Mouse (Mus musculus) adrenal gland (tissue): Measurements from ENCODE around the gene Slc35e2.
"Not testable (repeated sequence)": the region's sequence is repeated elsewhere in the genome, so short reads cannot be mapped to it uniquely, and the experiment has no call there.

ENCODE experiments used
- intact Hi-C: fragments of 180-260 bp; cut with DNase I; formaldehyde crosslinking; loops from one replicate; pipeline ENCODE4 v1.15.1; 2025

Slc35e2 gene

DNA sequence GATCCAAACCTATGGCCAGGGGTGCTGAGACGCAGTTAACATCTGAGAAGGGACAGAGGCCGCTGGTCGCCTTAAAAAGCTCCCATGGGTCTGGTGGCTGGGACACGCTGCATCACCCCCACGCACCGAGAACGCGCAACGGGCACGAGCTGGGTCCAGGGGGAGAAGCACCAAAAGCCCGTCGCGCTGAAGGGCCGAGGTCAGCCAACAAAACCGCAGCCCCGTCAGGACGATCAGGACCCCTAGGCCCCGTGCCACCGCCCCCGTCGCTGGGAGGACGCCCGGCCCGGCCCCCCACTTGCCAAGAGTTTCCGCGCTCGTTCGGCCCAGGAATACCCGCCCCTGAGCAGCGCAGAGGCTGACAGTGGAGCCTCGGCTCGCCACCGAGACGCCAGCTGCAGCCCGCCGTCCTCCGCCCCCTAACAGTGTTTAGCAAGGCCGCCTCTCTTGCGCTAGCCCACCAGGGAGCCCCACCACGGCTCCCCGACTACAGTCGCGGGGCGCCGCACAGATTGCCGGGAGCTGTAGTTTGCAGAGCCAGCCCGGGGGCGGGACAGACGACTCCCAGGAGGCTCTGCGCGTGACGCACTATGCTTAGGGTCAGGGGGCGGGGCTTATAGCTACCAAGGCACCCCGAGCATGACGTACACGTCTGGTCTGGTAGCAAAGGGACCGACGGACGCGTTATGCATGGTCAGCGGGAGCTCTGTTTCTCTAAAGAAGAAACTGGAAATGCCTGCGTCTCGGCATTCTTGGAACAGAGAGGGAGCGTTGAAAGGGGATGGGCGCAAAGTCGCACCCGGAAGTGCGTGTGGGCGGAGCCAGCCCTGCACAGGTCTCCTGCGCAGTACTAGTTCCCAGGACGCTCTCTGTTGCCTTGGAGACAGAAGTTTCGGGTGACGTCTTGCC lies 67.7 kb downstream of the Slc35e2 start, which contains the start of gene Mib2:
Mib2 (minus strand) TSS at position 510 of the 909 bp plus-strand sequence.
- intact Hi-C loops, result no loop called here

DNA sequence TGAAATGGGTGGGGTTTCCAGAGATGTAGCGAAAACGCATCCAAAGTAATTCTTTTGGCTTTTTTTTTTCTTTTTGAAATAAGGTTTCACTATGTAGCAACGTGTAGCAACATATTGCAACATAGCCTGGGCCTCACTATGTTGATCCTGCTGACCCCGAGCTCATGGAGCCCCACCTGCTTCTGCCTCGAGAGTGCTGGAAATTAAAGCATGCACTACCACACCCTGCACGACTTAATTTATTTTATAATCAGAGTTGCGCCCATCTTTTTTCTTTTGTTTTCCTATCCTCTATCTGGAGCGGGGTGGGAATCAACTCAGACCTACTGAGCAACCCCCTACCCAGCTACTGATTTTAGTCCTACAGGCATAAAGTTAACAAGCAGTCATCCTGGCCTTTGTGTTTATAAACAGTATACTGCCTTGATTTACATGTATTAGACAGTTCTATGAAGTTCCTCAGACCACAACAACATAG lies 68.4 kb downstream of the Slc35e2 start:
- intact Hi-C loops, result no loop called here

DNA sequence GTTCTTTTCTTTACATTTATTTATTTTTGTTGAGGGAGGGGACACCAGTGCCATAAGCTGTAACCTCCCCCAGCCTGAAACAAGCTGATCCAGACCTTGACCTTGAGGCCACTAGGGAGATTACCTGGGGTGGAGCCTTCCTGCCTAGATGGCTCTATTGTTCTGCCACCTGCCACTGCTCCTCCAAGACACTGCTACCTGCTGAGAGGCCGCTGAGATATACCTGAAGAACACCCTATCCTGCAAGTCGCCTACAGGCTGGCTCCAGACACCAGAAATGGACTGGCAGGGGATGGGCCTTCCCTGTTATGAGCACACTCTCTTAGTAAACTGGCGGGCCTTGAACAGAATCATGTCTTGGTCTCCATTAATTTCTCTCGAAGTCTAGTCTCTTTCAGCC lies 69.0 kb downstream of the Slc35e2 start:
- intact Hi-C loops, result not testable (repeated sequence)

DNA sequence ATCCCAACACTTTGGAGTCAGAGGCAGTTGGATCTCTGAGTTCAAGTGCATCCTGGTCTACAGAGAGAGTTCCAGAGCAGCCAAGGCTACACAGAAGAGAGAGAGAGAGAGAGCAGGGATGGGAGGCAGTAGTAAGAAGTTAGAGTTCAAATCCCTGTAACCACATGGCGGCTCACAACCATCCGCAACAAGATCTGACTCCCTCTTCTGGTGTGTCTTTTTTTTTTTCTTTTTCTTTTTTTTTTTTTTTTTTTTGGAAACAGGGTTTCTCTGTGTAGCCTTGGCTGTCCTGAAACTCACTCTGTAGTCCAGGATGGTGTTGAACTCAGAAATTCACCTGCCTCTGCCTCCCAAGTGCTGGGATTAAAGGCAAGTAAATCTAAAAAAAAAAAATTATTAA lies 70.9 kb downstream of the Slc35e2 start:
- intact Hi-C loops, result no loop called here
